Mouse (Mus musculus) midbrain, postnatal 0 days (tissue): ENCODE data around the gene Morn2. TPM values are rescaled to one million over a fixed set of nuclear protein-coding genes. Genes with fewer than 3 reads are reported as not detected.
A peak's percentile ranks its signal among the peaks of the same experiment; 100 is the strongest.

Experiments
- ATAC-seq: fragments of 200-750 bp; cut with Nextera tagmentation; 2 replicates; pipeline ENCODE4 v1.8.0; 2017; ENCODE audit warnings: moderate number of reproducible peaks, mild to moderate bottlenecking, moderate TSS enrichment, moderate library complexity; ENCODE audit not compliant: low FRiP score
- DNase-seq: peaks from one replicate; pipeline ENCODE4 v3.0.0-alpha.2; 2015; ENCODE audit warnings: low spot score
- H3K27ac ChIP-seq: fragments of 300-500 bp; sonication (generic); 2 replicates; pipeline ENCODE4 v1.5.1; 2014; ENCODE audit warnings: low read depth, mild to moderate bottlenecking, low read length, mixed read lengths
- H3K27me3 ChIP-seq: fragments of 300-500 bp; sonication (generic); 2 replicates; pipeline ENCODE4 v1.6.1; 2014; ENCODE audit warnings: low read length, control low read depth, mixed read lengths; ENCODE audit not compliant: insufficient read depth
- H3K36me3 ChIP-seq: fragments of 300-500 bp; sonication (generic); 2 replicates; pipeline ENCODE4 v1.6.1; 2014; ENCODE audit warnings: low read length, control low read depth, mixed read lengths; ENCODE audit not compliant: insufficient read depth
- H3K4me1 ChIP-seq: fragments of 300-500 bp; sonication (generic); 2 replicates; pipeline ENCODE4 v1.6.1; 2014; ENCODE audit warnings: mild to moderate bottlenecking, control low read depth, antibody characterized with exemption, low read length, mixed read lengths; ENCODE audit not compliant: insufficient read depth
- H3K4me2 ChIP-seq: fragments of 300-500 bp; sonication (generic); 2 replicates; pipeline ENCODE4 v1.6.1; 2014; ENCODE audit warnings: low read depth, mild to moderate bottlenecking, low read length, mixed read lengths; ENCODE audit not compliant: poor library complexity, severe bottlenecking
- H3K4me3 ChIP-seq: fragments of 300-500 bp; sonication (generic); 2 replicates; pipeline ENCODE4 v1.5.1; 2014; ENCODE audit warnings: low read depth, mild to moderate bottlenecking, low read length, moderate library complexity
- H3K9ac ChIP-seq: fragments of 300-500 bp; sonication (generic); replicated peaks from 2 replicates; pipeline ENCODE4 v1.6.1; 2014; ENCODE audit warnings: mild to moderate bottlenecking, low read length, moderate library complexity, mixed read lengths; ENCODE audit not compliant: poor library complexity, severe bottlenecking
- H3K9me3 ChIP-seq: fragments of 300-500 bp; sonication (generic); 2 replicates; pipeline ENCODE4 v1.6.1; 2016; ENCODE audit warnings: low read length, control low read depth
- CTCF ChIP-seq: IDR thresholded peaks from 2 replicates; pipeline ENCODE4 v1.5.1; 2016; ENCODE audit warnings: antibody characterized with exemption, mild to moderate bottlenecking
- WGBS: fragments of 180-500 bp; shearing (Covaris S2); extraction: QIAGEN DNeasy Blood & Tissue Kit; methylation state at CpG from one replicate; pipeline ENCODE4 v1.1.7; 2014; 5-methylcytosine and 5-hydroxymethylcytosine counted together
- polyA plus RNA-seq: library from polyadenylated mRNA; unstranded; fragments of >200 nt; fragmentation: Nextera tagmentation; extraction: Ambion mirVana; gene quantifications from 2 replicates; pipeline ENCODE4 v1.2.1, GENCODE M21; 2015
- total RNA-seq: library from RNA; depleted of rRNA; stranded (reverse); fragments of >200 nt; gene quantifications from 2 replicates; pipeline ENCODE4 v1.2.3, GENCODE M21; 2014; rRNA removed

The Morn2 gene
- total RNA-seq (14.8 and 18.6 TPM in 2 replicates), polyA plus RNA-seq (50.0 and 52.5 TPM in 2 replicates)

GRCm38 (mm10) chr17:80290074-80290657 is at the start of gene Morn2, which contains the start of gene Dhx57:
Gene Morn2, plus strand, starts transcription at chr17:80290203.
Gene Dhx57, minus strand, starts transcription at chr17:80290476.
- Histone ChIP-seq H3K9me3 (no peaks in the 10 kb centered on the region), H3K9ac (peak within 1 kb of the TSS; percentile 95), H3K36me3 (no peaks in the 10 kb centered on the region), H3K27me3 (no peaks in the 10 kb centered on the region), H3K4me2 (peak within 1 kb of the TSS; percentile 62), H3K27ac (peak within 1 kb of the TSS; percentile 94), H3K4me1 (no peaks in the 10 kb centered on the region; the same call in 1 of the 2 replicates), H3K4me3 (peak within 1 kb of the TSS; percentile 92)
- no peak for TF ChIP-seq CTCF
- WGBS = 1% methylated on average over 33 of the region's 35 CpGs
- ATAC-seq = peak; percentile 99
- DNase-seq = peak; percentile 96

GRCm38 (mm10) chr17:80241594-80241993 is 48.4 kb upstream of the Morn2 start:
- peaks cover 74% of the 10 kb centered on the region for H3K36me3 ChIP-seq
- DNase-seq (no peak), ATAC-seq (no peak)
- H3K4me1 ChIP-seq = no peaks in the 10 kb centered on the region
- TF ChIP-seq CTCF = no peak
- no peak overlapping the region for H3K27ac ChIP-seq
- WGBS = 91% methylated on average over 9 of the region's 9 CpGs
- H3K9me3 ChIP-seq = no peaks in the 10 kb centered on the region
- no peak overlapping the region for H3K4me3 ChIP-seq
- no peak overlapping the region for H3K9ac ChIP-seq
- H3K27me3 ChIP-seq = no peaks in the 10 kb centered on the region
- no peak overlapping the region for H3K4me2 ChIP-seq

GRCm38 (mm10) chr17:80243116-80243515 is 46.9 kb upstream of the Morn2 start:
- Histone ChIP-seq H3K4me1 (no peaks in the 10 kb centered on the region), H3K4me3 (no peak overlapping the region), H3K9ac (no peak overlapping the region), H3K9me3 (no peaks in the 10 kb centered on the region), H3K27ac (no peak overlapping the region), H3K4me2 (no peak overlapping the region), H3K36me3 (peaks cover 79% of the 10 kb centered on the region), H3K27me3 (no peaks in the 10 kb centered on the region)
- no peak for ATAC-seq
- 79% methylated on average over 13 of the region's 13 CpGs for WGBS
- DNase-seq = no peak
- no peak for TF ChIP-seq CTCF

- no peak overlapping the region for H3K9ac ChIP-seq
- TF ChIP-seq CTCF = no peak
- no peaks in the 10 kb centered on the region for H3K27me3 ChIP-seq
Observed at GRCm38 (mm10) chr17:80252757-80253525, 37.1 kb upstream of the Morn2 start.

GRCm38 (mm10) chr17:80254421-80254820 is 35.6 kb upstream of the Morn2 start:
- H3K27me3 ChIP-seq = no peaks in the 10 kb centered on the region
- WGBS = 96% methylated on average over 5 of the region's 5 CpGs
- no peak overlapping the region for H3K27ac ChIP-seq
- no peaks in the 10 kb centered on the region for H3K9me3 ChIP-seq
- no peak for TF ChIP-seq CTCF
- no peak overlapping the region for H3K4me2 ChIP-seq
- ATAC-seq = no peak
- H3K4me3 ChIP-seq = no peak overlapping the region
- H3K4me1 ChIP-seq = no peaks in the 10 kb centered on the region
- H3K36me3 ChIP-seq = peaks cover 81% of the 10 kb centered on the region
- DNase-seq = no peak
- no peak overlapping the region for H3K9ac ChIP-seq

More at GRCm38 (mm10) chr17:80252757-80253525, 37.1 kb upstream of the Morn2 start:
- no peak for DNase-seq
- H3K36me3 ChIP-seq = peaks cover 80% of the 10 kb centered on the region
- H3K27ac ChIP-seq = no peak overlapping the region
- no peaks in the 10 kb centered on the region for H3K9me3 ChIP-seq
- no peaks in the 10 kb centered on the region for H3K4me1 ChIP-seq
- no peak for ATAC-seq
- H3K4me3 ChIP-seq = no peak overlapping the region
- 89% methylated on average over 13 of the region's 13 CpGs for WGBS
- H3K4me2 ChIP-seq = no peak overlapping the region

GRCm38 (mm10) chr17:80255208-80255607 is 34.8 kb upstream of the Morn2 start:
- TF ChIP-seq CTCF = no peak
- no peaks in the 10 kb centered on the region for H3K9me3 ChIP-seq
- H3K27ac ChIP-seq = no peak overlapping the region
- H3K27me3 ChIP-seq = no peaks in the 10 kb centered on the region
- peaks cover 81% of the 10 kb centered on the region for H3K36me3 ChIP-seq
- ATAC-seq (no peak), DNase-seq (no peak)
- WGBS = 73% methylated on average over 13 of the region's 13 CpGs
- H3K4me1 ChIP-seq = no peaks in the 10 kb centered on the region
- no peak overlapping the region for H3K9ac ChIP-seq
- H3K4me2 ChIP-seq = no peak overlapping the region
- no peak overlapping the region for H3K4me3 ChIP-seq
